Mouse (Mus musculus) intestine, embryonic 14.5 days (tissue): Measurements from ENCODE around the gene Vrtn. TPM values are rescaled to one million over a fixed set of nuclear protein-coding genes. Genes with fewer than 3 reads are reported as not detected.

Experiments
- ATAC-seq: fragments of 200-750 bp; cut with Nextera tagmentation; replicated peaks from 2 replicates; pipeline ENCODE4 v1.8.0; 2017; ENCODE audit warnings: low read depth, moderate number of reproducible peaks, moderate TSS enrichment, moderate library complexity; ENCODE audit not compliant: low FRiP score, low TSS enrichment
- DNase-seq: peaks from one replicate; pipeline ENCODE4 v3.0.0-alpha.2; 2018; ENCODE audit warnings: low spot score
- H3K27ac ChIP-seq: fragments of 300-500 bp; sonication (generic); 2 replicates; pipeline ENCODE4 v1.5.1; 2014; ENCODE audit warnings: low read depth, mild to moderate bottlenecking, control low read depth
- H3K27me3 ChIP-seq: fragments of 300-500 bp; sonication (generic); replicated peaks from 2 replicates; pipeline ENCODE4 v1.6.1; 2014; ENCODE audit warnings: low read length, control low read depth; ENCODE audit not compliant: control insufficient read depth, insufficient read depth
- H3K36me3 ChIP-seq: fragments of 300-500 bp; sonication (generic); 2 replicates; pipeline ENCODE4 v1.6.1; 2014; ENCODE audit warnings: low read length, control low read depth; ENCODE audit not compliant: control insufficient read depth, insufficient read depth
- H3K4me1 ChIP-seq: fragments of 300-500 bp; sonication (generic); replicated peaks from 2 replicates; pipeline ENCODE4 v1.6.1; 2014; ENCODE audit warnings: low read length, control low read depth, mixed read lengths; ENCODE audit not compliant: control insufficient read depth, insufficient read depth
- H3K4me2 ChIP-seq: fragments of 300-500 bp; sonication (generic); 2 replicates; pipeline ENCODE4 v1.6.1; 2014; ENCODE audit warnings: low read length
- H3K4me3 ChIP-seq: fragments of 300-500 bp; sonication (generic); 2 replicates; pipeline ENCODE4 v1.5.1; 2014; ENCODE audit warnings: low read depth, low read length, control low read depth, mixed read lengths
- H3K9ac ChIP-seq: fragments of 300-500 bp; sonication (generic); 2 replicates; pipeline ENCODE4 v1.6.1; 2014; ENCODE audit warnings: mild to moderate bottlenecking, low read length
- H3K9me3 ChIP-seq: fragments of 300-500 bp; sonication (generic); 2 replicates; pipeline ENCODE4 v1.6.1; 2016; ENCODE audit warnings: low read length, control low read depth; ENCODE audit not compliant: control insufficient read depth
- WGBS: fragments of 180-500 bp; shearing (Covaris S2); extraction: QIAGEN DNeasy Blood & Tissue Kit; methylation state at CpG from one replicate; pipeline ENCODE4 v1.1.7; 2014; 5-methylcytosine and 5-hydroxymethylcytosine counted together
- polyA plus RNA-seq: library from polyadenylated mRNA; unstranded; fragments of >200 nt; fragmentation: Nextera tagmentation; extraction: Ambion mirVana; gene quantifications from 2 replicates; pipeline ENCODE4 v1.2.1, GENCODE M21; 2014

Gene Vrtn
- polyA plus RNA-seq, result not detected in 2 replicates

- no peaks in the 10 kb centered on the region for H3K9me3 ChIP-seq
- H3K27me3 ChIP-seq, result peaks cover 48% of the 10 kb centered on the region
- H3K27ac ChIP-seq, result no peak within 1 kb of the TSS
- no peaks in the 10 kb centered on the region for H3K4me1 ChIP-seq
- no peak within 1 kb of the TSS for H3K9ac ChIP-seq
- WGBS, result 11% methylated on average over 9 of the region's 9 CpGs
- H3K36me3 ChIP-seq, result no peaks in the 10 kb centered on the region
- no peak within 1 kb of the TSS for H3K4me2 ChIP-seq
- ATAC-seq, result no peak
- H3K4me3 ChIP-seq, result no peak within 1 kb of the TSS
- no peak for DNase-seq
These were observed at the start of gene Vrtn for GRCm38 (mm10) chr12:84640654-84641053. Gene Vrtn, plus strand, starts transcription at chr12:84641019.

- no peak overlapping the region for H3K27ac ChIP-seq
- DNase-seq, result no peak
- no peak overlapping the region for H3K9ac ChIP-seq
- 19% methylated on average over 8 of the region's 8 CpGs for WGBS
- H3K36me3 ChIP-seq, result peaks cover 3% of the 10 kb centered on the region; the same call in 1 of the 2 replicates
- H3K4me2 ChIP-seq, result no peak overlapping the region
- H3K4me3 ChIP-seq, result no peak overlapping the region
- ATAC-seq, result no peak
- no peaks in the 10 kb centered on the region for H3K9me3 ChIP-seq
- no peaks in the 10 kb centered on the region for H3K4me1 ChIP-seq
- no peaks in the 10 kb centered on the region for H3K27me3 ChIP-seq
These were observed 42.5 kb upstream of the Vrtn start for GRCm38 (mm10) chr12:84598324-84598723.

GRCm38 (mm10) chr12:84604001-84604400 is 36.8 kb upstream of the Vrtn start:
- H3K36me3 ChIP-seq, result peaks cover 23% of the 10 kb centered on the region
- H3K9me3 ChIP-seq, result no peaks in the 10 kb centered on the region
- WGBS, result 86% methylated on average over 6 of the region's 7 CpGs
- H3K9ac ChIP-seq, result no peak overlapping the region
- H3K4me3 ChIP-seq, result no peak overlapping the region
- H3K4me2 ChIP-seq, result no peak overlapping the region
- no peaks in the 10 kb centered on the region for H3K27me3 ChIP-seq
- no peak for DNase-seq
- H3K4me1 ChIP-seq, result no peaks in the 10 kb centered on the region
- H3K27ac ChIP-seq, result no peak overlapping the region
- ATAC-seq, result no peak

GRCm38 (mm10) chr12:84605860-84606259 is 35.0 kb upstream of the Vrtn start:
- no peak overlapping the region for H3K9ac ChIP-seq
- peaks cover 23% of the 10 kb centered on the region for H3K36me3 ChIP-seq
- no peaks in the 10 kb centered on the region for H3K27me3 ChIP-seq
- H3K27ac ChIP-seq, result no peak overlapping the region
- no peak for ATAC-seq
- H3K9me3 ChIP-seq, result no peaks in the 10 kb centered on the region
- WGBS, result 77% methylated on average over 7 of the region's 7 CpGs
- no peaks in the 10 kb centered on the region for H3K4me1 ChIP-seq
- H3K4me2 ChIP-seq, result no peak overlapping the region
- no peak overlapping the region for H3K4me3 ChIP-seq
- no peak for DNase-seq

GRCm38 (mm10) chr12:84611718-84612117 is 29.1 kb upstream of the Vrtn start:
- Histone ChIP-seq H3K27ac (no peak overlapping the region), H3K4me2 (no peak overlapping the region), H3K9me3 (no peaks in the 10 kb centered on the region), H3K4me1 (no peaks in the 10 kb centered on the region), H3K4me3 (no peak overlapping the region), H3K9ac (no peak overlapping the region), H3K27me3 (no peaks in the 10 kb centered on the region), H3K36me3 (peaks cover 10% of the 10 kb centered on the region; the same call in 1 of the 2 replicates)
- WGBS, result 85% methylated on average over 10 of the region's 10 CpGs
- ATAC-seq (no peak), DNase-seq (no peak)

- no peak overlapping the region for H3K4me2 ChIP-seq
- H3K9ac ChIP-seq, result no peak overlapping the region
- H3K27ac ChIP-seq, result no peak overlapping the region
These were observed 28.3 kb upstream of the Vrtn start for GRCm38 (mm10) chr12:84612518-84612917.

GRCm38 (mm10) chr12:84614001-84614400 is 26.8 kb upstream of the Vrtn start:
- H3K4me2 ChIP-seq, result no peak overlapping the region
- H3K9ac ChIP-seq, result no peak overlapping the region
- DNase-seq (no peak), ATAC-seq (no peak)
- no peaks in the 10 kb centered on the region for H3K36me3 ChIP-seq
- no peaks in the 10 kb centered on the region for H3K9me3 ChIP-seq
- no peak overlapping the region for H3K4me3 ChIP-seq
- H3K27ac ChIP-seq, result no peak overlapping the region
- 86% methylated on average over 11 of the region's 11 CpGs for WGBS
- H3K27me3 ChIP-seq, result no peaks in the 10 kb centered on the region
- no peaks in the 10 kb centered on the region for H3K4me1 ChIP-seq

More at GRCm38 (mm10) chr12:84612518-84612917, 28.3 kb upstream of the Vrtn start:
- peaks cover 6% of the 10 kb centered on the region; the same call in 1 of the 2 replicates for H3K36me3 ChIP-seq
- H3K4me1 ChIP-seq, result no peaks in the 10 kb centered on the region
- no peak for DNase-seq
- WGBS, result 59% methylated on average over 8 of the region's 8 CpGs
- H3K4me3 ChIP-seq, result no peak overlapping the region
- no peaks in the 10 kb centered on the region for H3K9me3 ChIP-seq
- ATAC-seq, result no peak
- H3K27me3 ChIP-seq, result no peaks in the 10 kb centered on the region

- Histone ChIP-seq H3K36me3 (no peaks in the 10 kb centered on the region), H3K9me3 (no peaks in the 10 kb centered on the region), H3K9ac (no peak overlapping the region), H3K4me1 (no peaks in the 10 kb centered on the region), H3K4me3 (no peak overlapping the region), H3K4me2 (no peak overlapping the region), H3K27me3 (no peaks in the 10 kb centered on the region), H3K27ac (no peak overlapping the region)
- no peak for DNase-seq
- 60% methylated on average over 7 of the region's 7 CpGs for WGBS
- ATAC-seq, result no peak
These were observed 26.3 kb upstream of the Vrtn start for GRCm38 (mm10) chr12:84614524-84614923.

- peak; percentile 96 for ATAC-seq
These were observed 23.7 kb upstream of the Vrtn start, which contains the start of gene Abcd4 for GRCm38 (mm10) chr12:84616977-84617630. Gene Abcd4, minus strand, starts transcription at chr12:84617413.

More at GRCm38 (mm10) chr12:84616977-84617630, 23.7 kb upstream of the Vrtn start, which contains the start of gene Abcd4:
- peak within 1 kb of the TSS; percentile 72 for H3K9ac ChIP-seq
- DNase-seq, result peak; percentile 93
- no peaks in the 10 kb centered on the region for H3K9me3 ChIP-seq
- H3K36me3 ChIP-seq, result no peaks in the 10 kb centered on the region
- peak within 1 kb of the TSS; percentile 70 for H3K4me2 ChIP-seq
- peak within 1 kb of the TSS; percentile 93 for H3K4me3 ChIP-seq
- H3K27ac ChIP-seq, result no peak within 1 kb of the TSS
- no peaks in the 10 kb centered on the region for H3K4me1 ChIP-seq
- under 1% methylated on average over 34 of the region's 34 CpGs for WGBS
- no peaks in the 10 kb centered on the region for H3K27me3 ChIP-seq
